Mouse (Mus musculus) testis, adult 2 months (tissue): ENCODE measurements around the gene Vars2.

Experiments
- CTCF ChIP-seq: fragments of 200-500 bp; IDR thresholded peaks from 2 replicates; pipeline ENCODE4 v1.5.1; 2012; ENCODE audit warnings: low read depth, mild to moderate bottlenecking, inconsistent platforms, low read length, moderate library complexity; ENCODE audit not compliant: control insufficient read depth, insufficient read depth, insufficient replicate concordance
- POLR2A ChIP-seq: fragments of 200-500 bp; IDR thresholded peaks from 2 replicates; pipeline ENCODE4 v1.6.1; 2012; ENCODE audit warnings: low read depth, mild to moderate bottlenecking, inconsistent platforms, low read length, moderate library complexity; ENCODE audit not compliant: control insufficient read depth

DNA sequence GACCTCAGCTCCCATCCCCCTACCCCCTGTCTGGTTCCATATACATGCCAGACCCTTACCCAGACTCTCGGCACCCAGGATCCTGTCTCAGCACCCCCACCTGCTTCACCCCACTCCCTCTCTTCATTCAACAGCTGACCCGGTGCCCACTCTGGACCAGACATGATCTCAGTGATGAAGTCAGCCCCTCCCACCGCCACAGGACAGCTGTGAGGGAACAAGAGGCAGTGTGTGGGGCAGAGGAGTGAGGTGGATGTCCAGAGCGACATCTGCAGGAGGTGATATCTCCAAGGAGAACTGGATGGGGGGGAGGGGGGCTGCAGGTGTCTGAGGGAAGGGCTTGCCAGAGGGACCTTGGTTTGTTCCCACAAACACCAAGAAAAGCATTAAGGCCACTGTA is 24.4 kb upstream of the Vars2 start:
- TF ChIP-seq POLR2A (no peak), CTCF (no peak)
